Mouse (Mus musculus) intestine, embryonic 14.5 days (tissue): ENCODE results near the gene Oas1d. TPM values are rescaled to one million over a fixed set of nuclear protein-coding genes. Genes with fewer than 3 reads are reported as not detected.

Source experiments
- ATAC-seq: fragments of 200-750 bp; cut with Nextera tagmentation; replicated peaks from 2 replicates; pipeline ENCODE4 v1.8.0; 2017; ENCODE audit warnings: low read depth, moderate number of reproducible peaks, moderate TSS enrichment, moderate library complexity; ENCODE audit not compliant: low FRiP score, low TSS enrichment
- DNase-seq: peaks from one replicate; pipeline ENCODE4 v3.0.0-alpha.2; 2018; ENCODE audit warnings: low spot score
- H3K27ac ChIP-seq: fragments of 300-500 bp; sonication (generic); 2 replicates; pipeline ENCODE4 v1.5.1; 2014; ENCODE audit warnings: low read depth, mild to moderate bottlenecking, control low read depth
- H3K27me3 ChIP-seq: fragments of 300-500 bp; sonication (generic); replicated peaks from 2 replicates; pipeline ENCODE4 v1.6.1; 2014; ENCODE audit warnings: low read length, control low read depth; ENCODE audit not compliant: control insufficient read depth, insufficient read depth
- H3K36me3 ChIP-seq: fragments of 300-500 bp; sonication (generic); 2 replicates; pipeline ENCODE4 v1.6.1; 2014; ENCODE audit warnings: low read length, control low read depth; ENCODE audit not compliant: control insufficient read depth, insufficient read depth
- H3K4me1 ChIP-seq: fragments of 300-500 bp; sonication (generic); replicated peaks from 2 replicates; pipeline ENCODE4 v1.6.1; 2014; ENCODE audit warnings: low read length, control low read depth, mixed read lengths; ENCODE audit not compliant: control insufficient read depth, insufficient read depth
- H3K4me2 ChIP-seq: fragments of 300-500 bp; sonication (generic); 2 replicates; pipeline ENCODE4 v1.6.1; 2014; ENCODE audit warnings: low read length
- H3K4me3 ChIP-seq: fragments of 300-500 bp; sonication (generic); 2 replicates; pipeline ENCODE4 v1.5.1; 2014; ENCODE audit warnings: low read depth, low read length, control low read depth, mixed read lengths
- H3K9ac ChIP-seq: fragments of 300-500 bp; sonication (generic); 2 replicates; pipeline ENCODE4 v1.6.1; 2014; ENCODE audit warnings: mild to moderate bottlenecking, low read length
- H3K9me3 ChIP-seq: fragments of 300-500 bp; sonication (generic); 2 replicates; pipeline ENCODE4 v1.6.1; 2016; ENCODE audit warnings: low read length, control low read depth; ENCODE audit not compliant: control insufficient read depth
- WGBS: fragments of 180-500 bp; shearing (Covaris S2); extraction: QIAGEN DNeasy Blood & Tissue Kit; methylation state at CpG from one replicate; pipeline ENCODE4 v1.1.7; 2014; 5-methylcytosine and 5-hydroxymethylcytosine counted together
- polyA plus RNA-seq: library from polyadenylated mRNA; unstranded; fragments of >200 nt; fragmentation: Nextera tagmentation; extraction: Ambion mirVana; gene quantifications from 2 replicates; pipeline ENCODE4 v1.2.1, GENCODE M21; 2014

The Oas1d gene
- polyA plus RNA-seq, 1 experiment from 2014 or later: 0.11 TPM

GRCm38 (mm10) chr5:120969703-120970102 is 55.4 kb downstream of the Oas1d start:
- no peak for ATAC-seq
- H3K27ac ChIP-seq: no peak overlapping the region
- H3K4me2 ChIP-seq: no peak overlapping the region
- H3K9ac ChIP-seq: no peak overlapping the region
- no peaks in the 10 kb centered on the region for H3K27me3 ChIP-seq
- DNase-seq: no peak
- H3K9me3 ChIP-seq: no peaks in the 10 kb centered on the region
- WGBS: 56% methylated on average over 4 of the region's 4 CpGs
- no peaks in the 10 kb centered on the region for H3K4me1 ChIP-seq
- H3K36me3 ChIP-seq: no peaks in the 10 kb centered on the region
- H3K4me3 ChIP-seq: no peak overlapping the region

Other genes starting within 250 kb of the Oas1d start
- gene Dtx1, start 202.6 kb upstream of the Oas1d start, polyA plus RNA-seq: 3.7 and 4.0 TPM in 2 replicates
- 0.26 and 0.50 TPM in 2 replicates for gene Oas2, start 164.7 kb upstream of the Oas1d start, polyA plus RNA-seq
- 0.49 and 0.60 TPM in 2 replicates for gene Oas3, start 136.9 kb upstream of the Oas1d start, polyA plus RNA-seq
- not detected in 2 replicates for gene Oas1e, start 119.0 kb upstream of the Oas1d start, polyA plus RNA-seq
- 0.70 and 0.79 TPM in 2 replicates for gene Oas1c, start 102.0 kb upstream of the Oas1d start, polyA plus RNA-seq
- not detected in 2 replicates for gene Oas1f, start 67.2 kb upstream of the Oas1d start, polyA plus RNA-seq
- gene Oas1h, start 53.1 kb upstream of the Oas1d start, polyA plus RNA-seq: not detected in 2 replicates
- 1.2 TPM in 2 replicates for gene Oas1g, start 26.9 kb upstream of the Oas1d start, polyA plus RNA-seq
- gene Oas1a, start 7.0 kb upstream of the Oas1d start, polyA plus RNA-seq: 6.0 and 6.6 TPM in 2 replicates
- gene Rph3a, start 95.6 kb downstream of the Oas1d start, polyA plus RNA-seq: 0.11 and 0.19 TPM in 2 replicates